Mouse (Mus musculus) limb, embryonic 10.5 days (tissue): ENCODE results near the gene Naalad2. TPM values are rescaled to one million over a fixed set of nuclear protein-coding genes. Genes with fewer than 3 reads are reported as not detected.
"Not testable (repeated sequence)": the region's sequence is repeated elsewhere in the genome, so short reads cannot be mapped to it uniquely, and the experiment has no call there.

Experiments
- DNase-seq: peaks from one replicate; pipeline ENCODE4 v3.0.0-alpha.2; 2017; ENCODE audit warnings: low spot score
- H3K27ac ChIP-seq: fragments of 300-500 bp; sonication (generic); 2 replicates; pipeline ENCODE4 v1.5.1; 2016; ENCODE audit warnings: mild to moderate bottlenecking
- H3K27me3 ChIP-seq: fragments of 300-500 bp; sonication (generic); 2 replicates; pipeline ENCODE4 v1.6.1; 2016; ENCODE audit warnings: low read depth, mild to moderate bottlenecking; ENCODE audit not compliant: poor library complexity, severe bottlenecking
- H3K36me3 ChIP-seq: fragments of 300-500 bp; sonication (generic); 2 replicates; pipeline ENCODE4 v1.6.1; 2016; ENCODE audit warnings: mild to moderate bottlenecking, moderate library complexity
- H3K4me1 ChIP-seq: fragments of 300-500 bp; sonication (generic); 2 replicates; pipeline ENCODE4 v1.6.1; 2016
- H3K4me3 ChIP-seq: fragments of 300-500 bp; sonication (generic); 2 replicates; pipeline ENCODE4 v1.5.1; 2016; ENCODE audit warnings: mild to moderate bottlenecking, moderate library complexity
- H3K9me3 ChIP-seq: fragments of 300-500 bp; sonication (generic); replicated peaks from 2 replicates; pipeline ENCODE4 v1.6.1; 2016; ENCODE audit warnings: mild to moderate bottlenecking
- WGBS: fragments of 180-500 bp; shearing (Covaris S2); methylation state at CpG from one replicate; pipeline ENCODE4 v1.1.7; 2016; 5-methylcytosine and 5-hydroxymethylcytosine counted together
- polyA plus RNA-seq: library from polyadenylated mRNA; unstranded; fragments of >200 nt; fragmentation: Nextera tagmentation; extraction: Ambion mirVana; gene quantifications from 2 replicates; pipeline ENCODE4 v1.2.1, GENCODE M21; 2016

The Naalad2 gene
- 0.18 and 0.24 TPM in 2 replicates for polyA plus RNA-seq

DNA sequence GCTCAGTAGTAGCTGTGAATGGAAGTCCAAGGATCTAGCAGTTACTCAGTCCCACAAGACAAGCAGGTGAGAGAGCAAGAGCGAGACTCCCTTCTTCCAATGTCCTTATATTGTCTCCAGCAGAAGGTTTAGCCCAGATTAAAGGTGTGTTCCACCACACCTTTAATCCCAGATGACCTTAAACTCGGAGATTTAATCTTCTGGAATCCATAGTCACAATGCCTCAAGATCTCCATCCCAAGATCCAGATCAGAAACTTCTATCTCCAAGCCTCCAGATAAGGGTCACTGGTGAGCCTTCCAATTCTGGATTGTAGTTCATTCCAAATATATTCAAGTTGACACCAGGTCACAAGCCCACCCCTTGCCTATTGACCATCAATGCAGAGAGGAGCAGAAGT lies at the start of gene Naalad2:
Naalad2 (minus strand) TSS at position 101 of the 400 bp plus-strand sequence.
- not testable (repeated sequence) for H3K4me3 ChIP-seq, H3K27me3 ChIP-seq, H3K36me3 ChIP-seq, H3K4me1 ChIP-seq, H3K9me3 ChIP-seq, H3K27ac ChIP-seq, DNase-seq
- whole genome bisulfite sequencing: 85% methylated on average over 2 of the region's 2 CpGs

DNA sequence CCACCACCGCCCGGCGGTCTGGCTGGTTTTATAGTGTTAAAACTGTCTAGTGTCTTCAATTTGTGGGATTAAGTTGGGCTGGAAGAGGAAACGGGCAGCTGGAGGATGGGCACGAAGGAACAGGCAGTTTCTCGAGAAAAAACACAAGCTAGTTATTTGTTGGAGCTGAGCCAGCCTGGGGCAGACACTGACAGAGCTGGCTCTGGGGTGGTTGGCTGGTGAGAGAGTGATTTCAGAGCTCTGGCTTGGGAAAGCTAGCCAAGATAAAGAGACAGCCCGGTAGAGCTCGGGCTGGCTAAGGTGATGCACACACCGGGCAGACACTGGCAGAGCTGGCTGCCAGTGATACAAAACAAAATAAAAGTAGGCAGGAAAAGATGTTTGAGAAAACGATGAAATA lies 28.9 kb upstream of the Naalad2 start:
- no peak for DNase-seq
- H3K36me3 ChIP-seq: no peaks in the 10 kb centered on the region
- no peaks in the 10 kb centered on the region for H3K9me3 ChIP-seq
- 89% methylated on average over 10 of the region's 10 CpGs for WGBS
- H3K4me1 ChIP-seq: no peaks in the 10 kb centered on the region
- no peak overlapping the region for H3K27ac ChIP-seq
- no peaks in the 10 kb centered on the region for H3K27me3 ChIP-seq
- H3K4me3 ChIP-seq: no peak overlapping the region

DNA sequence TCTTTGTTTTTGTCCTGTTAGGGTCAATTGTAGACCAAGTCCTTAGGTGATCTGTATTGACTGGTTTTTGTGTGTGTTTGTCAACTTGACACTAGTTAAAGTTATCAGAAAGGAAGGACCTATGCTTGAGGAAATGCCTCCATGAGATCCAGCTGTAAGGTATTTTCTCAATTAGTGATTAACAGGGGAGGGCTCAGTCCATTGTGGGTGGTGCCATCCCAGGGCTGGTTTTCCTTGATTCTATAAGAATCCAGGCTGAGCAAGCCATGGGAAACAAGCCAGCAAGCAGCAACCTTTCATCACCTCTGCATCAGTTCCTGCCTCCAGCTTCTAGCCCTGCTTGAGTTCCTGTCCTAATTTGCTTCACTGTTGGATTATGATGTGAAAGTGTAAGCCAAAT lies 27.6 kb upstream of the Naalad2 start, which contains the start of gene Mbd3l2:
Mbd3l2 (plus strand) TSS at position 301 of the 400 bp plus-strand sequence.
- no peaks in the 10 kb centered on the region for H3K9me3 ChIP-seq
- H3K27ac ChIP-seq: no peak within 1 kb of the TSS
- H3K4me3 ChIP-seq: no peak within 1 kb of the TSS
- no peaks in the 10 kb centered on the region for H3K36me3 ChIP-seq
- no peaks in the 10 kb centered on the region for H3K4me1 ChIP-seq
- no peaks in the 10 kb centered on the region for H3K27me3 ChIP-seq
- DNase-seq: no peak

DNA sequence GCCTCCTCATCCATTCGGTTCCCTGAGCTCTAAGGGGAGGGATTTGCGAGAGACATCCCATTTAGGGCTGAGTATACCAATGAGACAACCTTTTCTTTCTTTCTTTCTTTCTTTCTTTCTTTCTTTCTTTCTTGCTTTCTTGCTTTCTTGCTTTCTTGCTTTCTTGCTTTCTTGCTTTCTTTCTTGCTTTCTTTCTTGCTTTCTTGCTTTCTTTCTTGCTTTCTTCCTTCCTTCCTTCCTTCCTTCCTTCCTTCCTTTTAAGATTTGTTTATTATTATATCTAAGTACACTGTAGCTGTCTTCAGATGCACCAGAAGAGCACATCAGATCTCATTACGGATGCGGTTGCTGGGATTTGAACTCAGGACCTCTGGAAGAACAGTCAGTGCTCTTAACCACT lies 9.6 kb upstream of the Naalad2 start:
- not testable (repeated sequence) for DNase-seq, H3K27ac ChIP-seq, H3K4me3 ChIP-seq, H3K36me3 ChIP-seq, H3K9me3 ChIP-seq, H3K27me3 ChIP-seq, H3K4me1 ChIP-seq
- 94% methylated on average over 4 of the region's 4 CpGs for WGBS

DNA sequence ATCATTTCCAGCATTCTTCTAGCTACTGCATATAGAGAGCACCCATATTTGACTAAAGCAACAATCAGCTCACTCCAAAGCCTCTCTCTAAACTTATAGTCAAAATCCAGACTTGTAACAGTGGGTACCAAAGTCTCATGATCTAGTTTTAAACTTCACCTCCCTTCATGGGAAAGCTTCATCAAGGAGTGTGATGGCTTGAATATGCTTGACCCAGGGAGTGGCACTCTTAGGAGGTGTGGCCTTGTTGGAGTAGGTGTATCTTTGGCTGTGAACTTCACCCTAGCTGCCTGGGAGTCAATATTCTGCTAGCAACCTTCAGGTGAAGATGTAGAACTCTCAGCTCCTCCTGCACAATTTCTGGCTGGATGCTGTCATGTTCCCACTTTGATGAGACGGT lies 1.3 kb upstream of the Naalad2 start, which contains the start of gene Ubtfl1:
Ubtfl1 (plus strand) TSS at position 301 of the 400 bp plus-strand sequence.
- H3K27ac ChIP-seq: no peak within 1 kb of the TSS
- no peaks in the 10 kb centered on the region for H3K36me3 ChIP-seq
- H3K27me3 ChIP-seq: no peaks in the 10 kb centered on the region
- no peaks in the 10 kb centered on the region for H3K9me3 ChIP-seq
- H3K4me1 ChIP-seq: no peaks in the 10 kb centered on the region
- no peak within 1 kb of the TSS for H3K4me3 ChIP-seq
- 90% methylated on average over 1 of the region's 1 CpGs for WGBS
- no peak for DNase-seq

DNA sequence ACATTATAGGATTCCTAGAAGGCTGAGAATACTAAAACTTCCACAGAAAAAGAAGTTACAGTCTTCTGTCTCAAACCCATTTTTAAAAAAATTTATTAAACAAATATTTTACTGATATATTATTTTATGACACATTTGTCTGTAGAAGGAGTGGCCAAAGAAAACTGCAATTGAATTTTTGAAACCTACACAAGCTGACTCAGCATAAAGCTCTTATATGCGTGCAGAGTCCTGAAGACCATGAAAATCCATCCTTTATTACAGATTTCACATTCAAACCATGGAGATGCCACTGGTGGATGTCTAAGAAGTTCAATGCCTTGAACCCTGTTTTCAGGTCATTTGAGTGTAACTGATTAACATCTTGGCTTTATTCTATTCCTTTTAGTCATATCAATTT lies 3.2 kb downstream of the Naalad2 start:
- Histone ChIP-seq H3K36me3 (no peaks in the 10 kb centered on the region), H3K27ac (no peak overlapping the region), H3K27me3 (no peaks in the 10 kb centered on the region), H3K4me1 (no peaks in the 10 kb centered on the region), H3K9me3 (no peaks in the 10 kb centered on the region), H3K4me3 (no peak overlapping the region)
- 88% methylated on average over 1 of the region's 1 CpGs for WGBS
- no peak for DNase-seq

DNA sequence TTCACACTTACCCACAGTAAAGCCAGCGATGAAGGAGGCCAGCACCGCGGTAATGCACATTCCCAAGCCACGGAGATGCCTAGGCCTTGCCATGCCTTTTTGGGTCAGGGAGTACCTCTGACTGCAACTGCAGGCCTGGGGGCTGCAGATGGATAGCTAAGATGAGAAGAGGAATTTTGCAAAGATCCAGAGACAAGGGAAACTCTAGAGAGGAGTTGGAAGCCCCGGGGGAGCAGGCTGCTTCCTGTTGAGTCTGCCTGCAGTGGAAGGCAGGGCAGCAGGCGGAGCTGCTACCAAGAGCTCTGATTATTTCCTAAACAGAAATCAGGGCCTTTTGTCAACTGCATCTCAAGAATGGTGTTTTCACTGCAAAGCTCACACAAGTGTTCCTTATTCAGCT lies 17.0 kb downstream of the Naalad2 start:
- no peak overlapping the region for H3K4me3 ChIP-seq
- no peak overlapping the region for H3K27ac ChIP-seq
- H3K9me3 ChIP-seq: no peaks in the 10 kb centered on the region
- DNase-seq: peak; percentile 29
- H3K27me3 ChIP-seq: no peaks in the 10 kb centered on the region
- no peaks in the 10 kb centered on the region for H3K36me3 ChIP-seq
- H3K4me1 ChIP-seq: no peaks in the 10 kb centered on the region
- 27% methylated on average over 6 of the region's 6 CpGs for WGBS

DNA sequence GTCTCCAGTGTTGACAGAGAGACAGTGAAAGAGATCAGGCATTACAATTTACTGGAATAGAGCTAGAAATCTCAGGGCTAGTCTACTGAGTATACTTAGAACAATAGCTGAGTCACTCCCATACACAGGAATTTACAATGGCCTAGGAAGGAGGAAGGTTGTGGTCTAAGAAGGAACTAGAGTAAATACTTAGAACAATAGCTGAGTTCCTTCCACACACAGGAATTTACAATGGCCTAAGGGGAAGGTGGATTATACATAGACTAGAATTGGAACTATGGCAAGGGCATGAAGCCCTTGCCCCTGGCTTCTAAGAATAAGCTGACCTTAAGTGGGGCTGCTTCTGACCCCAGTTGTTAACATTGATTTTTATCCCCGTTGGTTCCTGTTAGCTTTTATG lies 29.8 kb downstream of the Naalad2 start:
- H3K9me3 ChIP-seq, H3K4me1 ChIP-seq, H3K27ac ChIP-seq, H3K4me3 ChIP-seq, H3K27me3 ChIP-seq, H3K36me3 ChIP-seq, DNase-seq: not testable (repeated sequence)
- 100% methylated on average over 1 of the region's 1 CpGs for WGBS

DNA sequence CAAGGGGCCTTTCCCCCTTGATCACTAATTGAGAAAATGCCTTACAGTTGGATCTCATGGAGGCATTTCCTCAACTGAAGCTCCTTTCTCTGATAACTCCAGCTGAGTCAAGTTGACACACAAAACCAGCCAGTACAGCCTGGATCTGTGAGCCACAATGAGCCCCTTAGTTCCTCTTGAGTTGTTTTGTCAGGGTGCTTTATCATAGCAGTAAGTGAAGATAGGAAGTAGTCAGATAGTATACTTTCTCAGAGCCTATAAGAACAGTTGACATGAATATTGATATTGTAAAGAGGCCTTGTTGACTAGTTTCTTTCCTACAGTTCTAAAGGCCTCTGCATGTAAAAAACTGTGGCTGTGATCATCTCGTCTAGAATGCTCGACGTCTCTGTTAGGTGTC lies 82.8 kb downstream of the Naalad2 start:
- H3K4me3 ChIP-seq: no peak overlapping the region
- 92% methylated on average over 3 of the region's 3 CpGs for WGBS

DNA sequence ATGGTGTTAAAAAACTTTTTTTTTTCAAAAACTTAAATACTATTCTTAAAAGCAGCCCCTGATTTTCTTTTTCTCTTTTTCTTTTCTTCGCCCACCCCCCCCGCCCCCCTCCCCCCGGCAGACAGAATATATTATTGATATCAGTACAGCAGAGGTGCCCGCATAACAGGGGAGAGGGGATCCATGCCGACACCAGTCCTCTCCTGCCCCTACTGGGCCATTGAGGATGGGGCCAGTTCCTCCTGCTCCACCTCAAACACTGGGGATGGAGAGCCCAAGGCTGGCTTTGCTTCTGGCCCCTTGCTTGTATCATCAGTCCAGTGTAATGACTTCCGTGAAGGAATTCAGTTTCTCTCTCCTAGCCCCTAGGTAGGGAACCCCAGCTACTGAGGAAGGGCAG lies 104.5 kb downstream of the Naalad2 start:
- H3K4me1 ChIP-seq: peaks cover 10% of the 10 kb centered on the region
- no peak overlapping the region for H3K4me3 ChIP-seq
- no peak overlapping the region for H3K27ac ChIP-seq
- H3K27me3 ChIP-seq: no peaks in the 10 kb centered on the region
- no peaks in the 10 kb centered on the region for H3K9me3 ChIP-seq
- H3K36me3 ChIP-seq: peaks cover 75% of the 10 kb centered on the region
- DNase-seq: no peak
- 86% methylated on average over 6 of the region's 6 CpGs for WGBS

More for the DNA sequence above, 82.8 kb downstream of the Naalad2 start:
- H3K27ac ChIP-seq: no peak overlapping the region
- H3K27me3 ChIP-seq: no peaks in the 10 kb centered on the region
- peaks cover 21% of the 10 kb centered on the region for H3K36me3 ChIP-seq
- no peaks in the 10 kb centered on the region for H3K4me1 ChIP-seq
- H3K9me3 ChIP-seq: no peaks in the 10 kb centered on the region
- DNase-seq: no peak

DNA sequence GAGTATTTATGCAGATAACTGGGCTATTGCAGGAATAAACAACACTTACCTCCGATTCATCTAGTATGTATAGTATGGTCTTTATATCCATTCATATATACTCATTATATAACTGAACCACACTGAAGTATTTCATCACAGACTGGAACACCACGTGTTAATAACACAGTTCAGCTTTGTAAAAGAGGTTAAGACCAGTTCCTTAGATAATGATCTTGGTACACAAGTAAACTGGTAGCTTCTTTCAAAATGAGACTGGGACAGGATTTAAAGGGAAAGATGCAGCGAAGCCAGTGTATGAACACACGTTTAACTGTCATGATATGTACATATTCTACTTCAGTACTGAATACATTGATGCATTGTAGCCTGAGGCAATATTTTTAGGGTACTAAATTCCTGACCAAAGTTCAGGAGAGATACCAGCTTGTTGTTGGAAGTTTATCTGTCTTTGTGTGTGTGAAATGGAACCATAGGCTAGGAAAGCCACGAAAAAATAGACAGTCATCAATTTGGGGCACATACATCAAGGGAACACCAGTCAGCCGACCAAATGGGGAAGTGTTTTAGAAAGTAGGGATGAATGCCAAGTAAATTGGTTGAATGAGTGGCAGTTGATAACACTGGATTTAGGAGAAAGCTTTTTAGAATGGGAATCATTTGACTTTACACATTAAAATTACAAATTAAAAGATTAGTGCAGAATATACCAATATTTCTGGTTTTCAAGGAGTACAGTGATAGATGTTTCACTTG lies 109.6 kb downstream of the Naalad2 start:
- Histone ChIP-seq H3K4me1 (peaks cover 14% of the 10 kb centered on the region), H3K27ac (peak overlapping the region; percentile 94), H3K36me3 (peaks cover 24% of the 10 kb centered on the region), H3K4me3 (peak overlapping the region; percentile 70), H3K27me3 (no peaks in the 10 kb centered on the region), H3K9me3 (no peaks in the 10 kb centered on the region)
- DNase-seq: no peak
- WGBS: 47% methylated on average over 6 of the region's 6 CpGs

DNA sequence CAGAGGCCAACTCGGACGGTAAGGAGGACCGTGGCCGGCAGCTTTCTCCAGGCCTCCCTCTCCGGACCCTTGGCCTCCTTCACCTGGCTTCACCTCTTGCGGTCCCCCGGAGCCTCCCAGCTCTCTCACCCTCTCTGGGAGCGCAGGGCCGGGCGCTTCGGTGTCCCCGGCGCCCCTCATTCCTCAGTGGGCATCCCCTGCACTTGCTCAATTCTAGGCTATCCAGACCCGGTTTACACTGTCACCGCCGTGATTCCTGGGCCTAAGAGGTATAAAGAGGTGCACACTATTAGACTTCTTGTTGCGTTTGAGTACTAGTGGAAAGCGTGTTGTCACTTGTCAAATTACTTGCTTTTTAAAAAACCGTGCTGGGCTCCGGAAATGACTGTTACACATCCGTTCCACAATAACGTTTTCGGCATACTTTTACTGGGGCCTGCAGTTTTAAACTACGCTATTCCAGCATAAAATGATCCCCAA lies 110.3 kb downstream of the Naalad2 start:
- WGBS: 2% methylated on average over 24 of the region's 24 CpGs
- Histone ChIP-seq H3K27ac (peak overlapping the region; percentile 94), H3K4me3 (peak overlapping the region; percentile 70), H3K27me3 (no peaks in the 10 kb centered on the region), H3K36me3 (peaks cover 18% of the 10 kb centered on the region), H3K9me3 (no peaks in the 10 kb centered on the region), H3K4me1 (peaks cover 14% of the 10 kb centered on the region)
- no peak for DNase-seq

DNA sequence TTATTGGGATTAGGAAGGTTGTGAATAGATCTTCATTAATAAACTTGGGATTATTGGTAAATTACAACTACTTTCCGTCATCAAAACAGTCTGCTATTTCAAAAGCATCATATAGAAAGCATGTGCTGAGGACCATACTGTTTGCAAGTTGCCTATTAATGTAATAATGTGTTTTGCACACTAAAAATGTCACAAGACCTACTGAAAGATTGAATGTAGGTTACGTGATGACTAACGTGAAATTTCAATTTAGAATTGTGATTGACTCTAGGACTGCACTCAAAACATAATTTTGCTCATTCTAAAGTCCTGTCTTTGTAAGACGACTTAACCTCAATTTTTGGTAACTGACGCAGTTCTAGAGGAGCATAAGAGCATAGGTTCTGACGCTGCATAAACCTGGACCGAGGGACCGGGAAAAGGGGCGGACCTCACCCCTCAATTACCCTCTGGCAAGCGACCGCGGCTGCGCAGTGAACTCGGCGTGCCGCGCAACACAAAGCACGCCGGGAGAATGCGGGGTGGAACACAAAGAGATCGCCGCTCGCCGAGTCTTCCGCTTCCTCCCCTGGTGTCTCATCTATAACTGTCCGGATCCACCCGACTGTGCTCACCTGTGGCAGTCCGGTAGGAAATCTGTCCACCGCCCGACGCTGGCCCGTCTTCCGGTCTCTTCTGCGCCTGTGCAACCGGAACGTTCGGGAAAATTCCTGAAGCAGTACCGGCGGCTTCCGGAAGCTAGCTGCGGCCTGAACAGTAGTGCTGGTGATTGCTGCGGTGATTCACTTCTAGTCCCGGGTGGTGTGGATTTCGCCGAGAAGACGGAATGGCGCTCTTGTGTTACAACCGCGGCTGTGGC lies 111.0 kb downstream of the Naalad2 start, which contains the start of gene Chordc1:
Chordc1 (plus strand) TSS at position 555 of the 859 bp plus-strand sequence.
- peak within 1 kb of the TSS; percentile 70 for H3K4me3 ChIP-seq
- peak within 1 kb of the TSS; percentile 94 for H3K27ac ChIP-seq
- H3K4me1 ChIP-seq: peaks cover 14% of the 10 kb centered on the region
- peaks cover 13% of the 10 kb centered on the region for H3K36me3 ChIP-seq
- WGBS: 4% methylated on average over 49 of the region's 49 CpGs
- peak; percentile 97 for DNase-seq
- no peaks in the 10 kb centered on the region for H3K27me3 ChIP-seq
- no peaks in the 10 kb centered on the region for H3K9me3 ChIP-seq
